Mouse (Mus musculus) lung, adult 10 weeks (tissue): ENCODE data around the gene Plcb2. TPM values are rescaled to one million over a fixed set of nuclear protein-coding genes. Genes with fewer than 3 reads are reported as not detected.

Experiments used
- polyA plus RNA-seq: library from polyadenylated mRNA; stranded (reverse); fragments of 350-450 nt; fragmentation: Illumina TruSeq; extraction: RNeasy Lipid Tissue Mini Kit (QIAGEN cat#74804); gene quantifications from one replicate; pipeline ENCODE4 v1.2.3, GENCODE M21; 2014; ENCODE audit warnings: low read depth, low replicate concordance; ENCODE audit not compliant: insufficient read depth

Plcb2 gene
- 8.0 TPM for polyA plus RNA-seq

DNA sequence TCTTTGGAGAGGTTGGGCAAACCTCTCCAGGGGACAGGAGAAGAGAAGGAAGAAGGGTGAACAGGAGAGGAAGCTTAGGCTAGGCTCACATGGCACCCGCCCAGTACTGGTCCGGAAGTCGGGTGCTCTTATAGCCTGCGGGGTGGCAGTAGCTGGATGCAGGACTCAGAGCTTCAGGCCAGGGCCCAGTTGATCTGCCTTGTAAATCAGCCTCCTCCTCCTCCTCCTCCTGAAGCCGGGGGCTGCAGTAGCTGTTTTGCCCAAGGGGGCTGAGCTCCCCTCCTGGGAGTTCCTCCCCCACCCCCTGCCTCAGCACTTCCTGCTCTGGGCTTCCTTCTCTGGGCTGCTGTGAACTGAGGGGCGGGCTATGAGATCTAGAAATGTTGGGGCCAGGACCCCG lies at the start of gene Plcb2:
TSS of gene Plcb2 (minus strand) at position 102 of the 400 bp plus-strand sequence.

GRCm38 (mm10) chr2:118772158-118772874 lies 44.1 kb upstream of the Plcb2 start, which contains the start of gene Phgr1:
Gene Phgr1, plus strand, starts transcription at chr2:118772769.

DNA sequence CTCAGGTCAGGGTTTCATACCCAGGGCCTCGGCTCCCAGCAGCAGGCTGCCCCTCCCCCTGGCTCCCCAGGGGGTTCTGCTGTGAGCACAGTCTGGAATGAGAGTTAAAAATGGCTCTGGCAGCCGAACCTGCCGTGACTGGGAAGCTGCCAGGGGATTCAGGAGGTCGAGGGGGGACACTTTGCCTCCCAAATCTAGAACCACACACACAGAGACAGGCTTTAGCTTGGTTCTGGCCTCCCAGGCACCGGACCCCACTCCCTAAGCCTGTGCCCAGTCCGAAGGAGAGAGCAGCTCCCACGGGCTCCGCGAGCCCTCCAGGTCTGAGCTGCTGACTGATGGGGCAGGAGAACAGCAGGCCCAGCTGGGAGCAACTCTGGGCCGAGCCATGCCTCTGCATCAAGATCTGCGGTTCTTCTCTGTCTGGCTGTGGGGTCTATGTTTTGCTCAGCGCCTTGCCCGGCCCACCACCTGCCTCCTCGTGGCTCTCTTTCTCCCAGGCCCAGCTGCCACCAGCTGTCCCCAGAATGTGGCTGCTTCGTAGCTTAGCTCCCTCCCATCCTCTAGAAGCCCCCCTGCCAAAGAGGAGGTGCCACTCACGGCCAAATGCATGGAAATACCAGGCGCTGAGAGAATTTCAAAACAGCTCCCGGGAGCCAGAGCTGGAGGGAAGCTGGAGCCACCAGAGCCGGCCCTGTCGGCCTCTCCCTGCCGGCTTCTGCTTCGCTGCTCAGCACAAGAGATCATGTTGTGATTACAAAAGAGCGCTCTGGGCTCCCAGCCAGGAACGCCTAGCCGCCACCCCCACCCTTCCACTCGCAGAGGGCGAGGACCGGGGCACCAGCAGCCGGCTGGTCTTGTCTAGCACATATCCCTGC lies 33.9 kb upstream of the Plcb2 start, which contains the start of gene Ccdc9b:
TSS of gene Ccdc9b (minus strand) at position 756 of the 878 bp plus-strand sequence.

GRCm38 (mm10) chr2:118745232-118745884 lies 17.1 kb upstream of the Plcb2 start, which contains the start of gene Inafm2:
Gene Inafm2, plus strand, starts transcription at chr2:118745758.

GRCm38 (mm10) chr2:118703913-118704730 lies 24.1 kb downstream of the Plcb2 start, which contains the start of gene Ankrd63:
Gene Ankrd63, minus strand, starts transcription at chr2:118703963.

DNA sequence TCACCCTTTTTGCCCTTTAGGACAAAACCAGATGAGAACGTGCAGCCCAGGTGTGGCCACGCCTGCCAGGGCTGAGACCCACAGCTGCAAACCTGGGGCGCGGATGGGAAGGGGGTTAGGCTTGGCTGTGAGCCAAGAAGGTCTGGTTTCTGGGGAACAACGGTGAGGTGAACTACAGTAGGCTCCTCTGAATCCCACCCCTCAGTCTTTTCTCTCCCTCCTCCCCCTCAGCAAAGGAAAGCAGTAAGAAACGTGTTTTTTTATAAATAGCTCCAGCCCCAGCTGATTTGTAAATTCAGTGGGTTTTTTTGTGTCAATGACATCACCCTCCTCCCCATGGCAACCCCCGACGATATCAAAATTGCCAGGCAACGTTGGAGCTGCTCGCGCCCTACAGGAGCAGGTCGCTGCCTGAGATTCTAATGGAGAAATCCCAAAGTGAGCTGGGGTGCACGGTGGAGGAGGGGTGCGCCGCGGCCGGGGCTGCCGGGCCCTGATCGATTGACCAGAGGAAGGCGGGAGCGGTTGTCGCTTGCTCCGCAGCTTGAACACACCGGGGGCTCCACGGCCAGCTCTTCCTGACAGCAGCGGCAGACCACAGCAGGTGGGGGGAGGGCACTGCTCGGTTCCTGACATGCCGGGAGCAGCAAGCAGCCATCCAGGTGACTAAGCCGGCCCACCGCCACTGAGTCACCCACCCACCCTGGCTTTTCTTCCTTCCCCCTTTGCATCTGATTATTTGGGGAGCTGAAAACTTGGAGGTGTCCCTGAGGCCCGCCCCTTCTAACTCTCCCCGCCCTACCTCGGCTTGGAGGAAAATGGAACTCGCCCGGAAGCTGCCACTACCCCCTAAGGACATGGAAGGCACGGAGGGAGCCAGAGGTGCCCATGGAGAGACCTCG lies 65.1 kb downstream of the Plcb2 start, which contains the start of gene Pak6:
TSS of gene Pak6 (plus strand) at position 402 of the 902 bp plus-strand sequence.

Other genes with a start within 250 kb of the Plcb2 start
- 282 TPM for gene Srp14, start 248.7 kb downstream of the Plcb2 start, polyA plus RNA-seq
- gene Bmf, start 178.8 kb downstream of the Plcb2 start, polyA plus RNA-seq = 9.9 TPM
- 2.0 TPM for gene Bub1b, start 130.2 kb downstream of the Plcb2 start, polyA plus RNA-seq
- 0.85 TPM for gene Pak6, start 65.1 kb downstream of the Plcb2 start, polyA plus RNA-seq
- gene Ankrd63, start 24.5 kb downstream of the Plcb2 start, polyA plus RNA-seq = 4.3 TPM
- 25.4 TPM for gene Inafm2, start 17.3 kb upstream of the Plcb2 start, polyA plus RNA-seq
- 13.2 TPM for gene Ccdc9b, start 34.2 kb upstream of the Plcb2 start, polyA plus RNA-seq
- 6.8 TPM for gene Phgr1, start 44.3 kb upstream of the Plcb2 start, polyA plus RNA-seq
- gene Disp2, start 51.3 kb upstream of the Plcb2 start, polyA plus RNA-seq = 5.2 TPM
- gene Knstrn, start 85.6 kb upstream of the Plcb2 start, polyA plus RNA-seq = 1.7 TPM
- 57.5 TPM for gene Ivd, start 133.5 kb upstream of the Plcb2 start, polyA plus RNA-seq
- gene Bahd1, start 171.9 kb upstream of the Plcb2 start, polyA plus RNA-seq = 8.7 TPM
- 10.3 TPM for gene Chst14, start 198.1 kb upstream of the Plcb2 start, polyA plus RNA-seq